Mouse (Mus musculus) liver, postnatal 0 days (tissue): ENCODE data around the gene Atxn1. TPM values are rescaled to one million over a fixed set of nuclear protein-coding genes. Genes with fewer than 3 reads are reported as not detected.
A peak's percentile ranks its signal among the peaks of the same experiment; 100 is the strongest.

Source experiments
- ATAC-seq: fragments of 200-750 bp; cut with Nextera tagmentation; 2 replicates; pipeline ENCODE4 v1.8.0; 2017; ENCODE audit warnings: mild to moderate bottlenecking, moderate library complexity
- DNase-seq: peaks from one replicate; pipeline ENCODE4 v3.0.0-alpha.2; 2016
- H3K27ac ChIP-seq: fragments of 300-500 bp; sonication (generic); 2 replicates; pipeline ENCODE4 v1.5.1; 2014; ENCODE audit warnings: antibody characterized with exemption, moderate library complexity, mild to moderate bottlenecking, low read depth
- H3K27me3 ChIP-seq: fragments of 300-500 bp; sonication (generic); 2 replicates; pipeline ENCODE4 v1.6.1; 2014; ENCODE audit warnings: low read length, control low read depth, mixed read lengths; ENCODE audit not compliant: insufficient read depth
- H3K36me3 ChIP-seq: fragments of 300-500 bp; sonication (generic); replicated peaks from 2 replicates; pipeline ENCODE4 v1.6.1; 2014; ENCODE audit warnings: mild to moderate bottlenecking, control low read depth, low read length, moderate library complexity, mixed read lengths; ENCODE audit not compliant: insufficient read depth
- H3K4me1 ChIP-seq: fragments of 300-500 bp; sonication (generic); 2 replicates; pipeline ENCODE4 v1.6.1; 2014; ENCODE audit warnings: antibody characterized with exemption, mild to moderate bottlenecking, control low read depth; ENCODE audit not compliant: insufficient read depth
- H3K4me2 ChIP-seq: fragments of 300-500 bp; sonication (generic); 2 replicates; pipeline ENCODE4 v1.6.1; 2014; ENCODE audit warnings: low read depth, mild to moderate bottlenecking, low read length, moderate library complexity, mixed read lengths
- H3K4me3 ChIP-seq: fragments of 300-500 bp; sonication (generic); 2 replicates; pipeline ENCODE4 v1.5.1; 2014; ENCODE audit warnings: low read depth, low read length
- H3K9ac ChIP-seq: fragments of 300-500 bp; sonication (generic); replicated peaks from 2 replicates; pipeline ENCODE4 v1.6.1; 2014; ENCODE audit warnings: mild to moderate bottlenecking, moderate library complexity
- H3K9me3 ChIP-seq: fragments of 300-500 bp; sonication (generic); 2 replicates; pipeline ENCODE4 v1.6.1; 2016; ENCODE audit warnings: mild to moderate bottlenecking, control low read depth, low read length, mixed read lengths
- CTCF ChIP-seq: sonication (generic); IDR thresholded peaks from 2 replicates; pipeline ENCODE4 v1.5.1; 2016; ENCODE audit warnings: antibody characterized with exemption, low read depth
- EP300 ChIP-seq: IDR thresholded peaks from 2 replicates; pipeline ENCODE4 v1.6.1; 2016; ENCODE audit warnings: antibody characterized with exemption, low read depth, mild to moderate bottlenecking
- WGBS: fragments of 180-500 bp; shearing (Covaris S2); extraction: QIAGEN DNeasy Blood & Tissue Kit; methylation state at CpG from one replicate; pipeline ENCODE4 v1.1.7; 2014; ENCODE audit not compliant: insufficient replicate concordance; 5-methylcytosine and 5-hydroxymethylcytosine counted together
- polyA plus RNA-seq: library from polyadenylated mRNA; unstranded; fragments of >200 nt; fragmentation: Nextera tagmentation; extraction: Ambion mirVana; gene quantifications from 2 replicates; pipeline ENCODE4 v1.2.1, GENCODE M21; 2015

Atxn1 gene
- polyA plus RNA-seq, 1 experiment from 2014 or later: 4.4 TPM

DNA sequence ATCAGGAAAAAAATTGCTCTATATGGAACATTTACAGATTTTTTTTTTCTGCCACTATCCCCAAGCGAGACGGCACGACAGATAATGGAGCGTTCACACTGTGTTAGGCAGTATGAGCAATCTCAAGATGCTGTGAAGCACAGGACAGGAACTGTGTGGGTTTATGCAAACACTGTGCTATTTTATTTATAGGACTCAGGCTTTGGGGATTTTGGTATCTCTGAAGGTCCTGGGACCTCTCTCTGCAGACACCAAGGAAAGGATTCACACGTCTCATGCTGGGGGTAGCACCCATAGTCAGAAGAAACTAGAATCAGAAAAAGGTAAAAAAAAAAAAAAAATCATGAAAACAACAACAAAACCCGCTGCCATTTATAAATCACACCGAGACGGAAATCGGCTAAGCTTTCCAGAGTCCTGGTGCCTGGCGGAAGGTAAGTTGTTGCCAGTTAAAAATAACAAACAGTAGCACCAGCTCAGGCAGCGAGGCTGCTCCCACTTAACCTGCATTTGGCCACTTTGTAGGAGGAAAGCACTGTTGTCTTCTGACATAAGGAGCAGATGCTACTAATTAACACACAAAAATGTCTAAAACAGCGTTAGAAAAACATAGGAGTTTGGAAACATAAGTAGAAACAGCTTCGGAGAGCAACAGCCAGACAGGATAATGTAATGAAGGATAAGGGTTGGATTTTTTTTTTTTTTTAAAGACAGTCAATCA is 102.8 kb downstream of the Atxn1 start:
- ATAC-seq: no peak
- 80% methylated on average over 13 of the region's 13 CpGs for whole genome bisulfite sequencing
- no peaks in the 10 kb centered on the region for H3K9me3 ChIP-seq

DNA sequence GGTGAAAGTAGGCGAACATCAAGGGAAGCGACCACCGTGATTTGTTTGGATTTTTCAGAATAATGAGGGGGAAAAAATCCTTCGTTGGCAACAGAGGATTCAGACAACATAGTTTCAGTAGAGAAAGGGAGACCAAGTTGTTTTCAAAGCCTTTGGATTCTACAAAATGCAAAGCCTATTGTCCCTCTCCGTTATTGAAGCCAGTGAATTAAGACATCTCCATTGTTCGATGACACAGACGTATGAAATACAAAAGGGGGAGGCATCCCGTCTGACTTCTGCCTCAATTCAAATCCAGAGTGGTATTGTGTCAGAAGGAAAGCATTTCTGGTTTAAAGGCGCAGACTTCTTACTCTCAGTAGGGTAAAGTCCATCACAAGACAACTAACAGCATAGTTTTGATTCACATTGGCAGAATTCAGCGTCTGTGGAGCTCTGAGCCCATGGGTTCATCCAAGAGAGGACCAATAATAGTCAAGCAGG is 103.7 kb downstream of the Atxn1 start:
- no peak overlapping the region for H3K9ac ChIP-seq
- no peaks in the 10 kb centered on the region for H3K9me3 ChIP-seq
- H3K27ac ChIP-seq: no peak overlapping the region
- no peaks in the 10 kb centered on the region for H3K36me3 ChIP-seq
- H3K4me1 ChIP-seq: peaks cover 9% of the 10 kb centered on the region
- 85% methylated on average over 10 of the region's 10 CpGs for WGBS
- no peak for TF ChIP-seq EP300
- TF ChIP-seq CTCF: no peak
- DNase-seq: no peak
- no peaks in the 10 kb centered on the region for H3K27me3 ChIP-seq
- no peak overlapping the region for H3K4me2 ChIP-seq
- no peak for ATAC-seq
- H3K4me3 ChIP-seq: no peak overlapping the region

More for the DNA sequence above, 102.8 kb downstream of the Atxn1 start:
- H3K4me3 ChIP-seq: no peak overlapping the region
- no peak for DNase-seq
- H3K4me2 ChIP-seq: no peak overlapping the region
- H3K36me3 ChIP-seq: no peaks in the 10 kb centered on the region
- H3K4me1 ChIP-seq: peaks cover 9% of the 10 kb centered on the region
- no peak overlapping the region for H3K9ac ChIP-seq
- no peaks in the 10 kb centered on the region for H3K27me3 ChIP-seq
- TF ChIP-seq EP300 (no peak), CTCF (no peak)
- no peak overlapping the region for H3K27ac ChIP-seq

DNA sequence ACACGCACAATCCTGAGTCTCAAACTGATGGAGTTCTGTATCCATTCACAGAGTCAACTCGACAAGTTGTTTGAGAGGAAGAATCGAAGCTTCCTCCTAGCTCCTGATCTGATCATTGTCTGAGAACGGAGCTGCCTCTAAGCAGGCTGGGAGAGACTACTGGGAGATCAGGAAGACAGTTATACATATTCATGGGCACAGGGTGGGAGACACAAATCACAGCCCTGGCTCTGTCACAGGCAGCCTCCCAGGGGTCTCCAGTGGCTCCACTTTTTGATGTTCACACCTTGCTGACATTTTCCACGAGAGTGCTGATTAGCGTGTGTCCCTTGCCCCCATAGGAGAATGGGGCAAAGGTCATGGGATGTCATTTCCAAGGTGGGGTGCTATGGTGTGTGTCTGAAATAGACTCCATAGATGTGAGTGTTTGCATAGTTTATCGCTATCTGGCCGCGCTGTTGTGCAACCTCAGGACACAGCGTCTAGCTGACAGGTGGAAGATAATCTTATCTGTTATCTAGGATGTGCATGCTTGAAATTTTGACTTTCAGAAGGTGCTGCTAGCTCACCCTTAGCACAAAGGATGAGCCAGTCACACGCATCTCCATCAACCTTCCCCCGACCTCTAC is 105.6 kb downstream of the Atxn1 start:
- no peak for DNase-seq
- Histone ChIP-seq H3K36me3 (no peaks in the 10 kb centered on the region), H3K27me3 (no peaks in the 10 kb centered on the region), H3K4me3 (no peak overlapping the region), H3K4me1 (peaks cover 15% of the 10 kb centered on the region), H3K9me3 (no peaks in the 10 kb centered on the region), H3K27ac (0 out of 2 replicates have a peak overlapping the region, but pooled peaks have one; percentile 39), H3K9ac (no peak overlapping the region), H3K4me2 (no peak overlapping the region)
- peak; percentile 59 for ATAC-seq
- WGBS: 50% methylated on average over 12 of the region's 12 CpGs
- TF ChIP-seq CTCF: no peak
- TF ChIP-seq EP300: peak; percentile 47

DNA sequence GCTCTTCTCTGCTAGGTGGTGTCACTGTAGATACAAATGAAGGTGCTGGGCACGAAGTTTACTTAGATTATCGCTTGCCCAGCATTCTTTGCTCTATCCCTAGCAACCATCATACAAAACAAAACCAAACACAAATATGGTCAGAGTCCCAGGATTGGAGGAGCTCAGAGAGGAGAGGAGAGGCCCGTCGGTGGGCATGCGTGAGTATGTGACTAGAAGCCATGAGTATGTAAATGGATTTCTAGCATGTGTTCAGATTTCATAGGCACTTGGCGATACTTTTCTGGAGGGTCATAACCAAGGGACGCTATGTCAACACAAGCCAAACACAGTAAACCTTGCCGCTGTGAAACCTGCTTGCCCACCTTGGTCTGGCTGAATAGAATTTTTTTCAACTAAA is 107.4 kb downstream of the Atxn1 start:
- H3K36me3 ChIP-seq: no peaks in the 10 kb centered on the region
- TF ChIP-seq EP300: no peak
- no peak for TF ChIP-seq CTCF
- 92% methylated on average over 8 of the region's 8 CpGs for WGBS
- H3K4me3 ChIP-seq: no peak overlapping the region
- ATAC-seq: no peak
- peaks cover 24% of the 10 kb centered on the region for H3K4me1 ChIP-seq
- H3K9me3 ChIP-seq: no peaks in the 10 kb centered on the region
- H3K9ac ChIP-seq: no peak overlapping the region
- no peak overlapping the region for H3K27ac ChIP-seq
- no peak overlapping the region for H3K4me2 ChIP-seq
- no peak for DNase-seq
- H3K27me3 ChIP-seq: no peaks in the 10 kb centered on the region

DNA sequence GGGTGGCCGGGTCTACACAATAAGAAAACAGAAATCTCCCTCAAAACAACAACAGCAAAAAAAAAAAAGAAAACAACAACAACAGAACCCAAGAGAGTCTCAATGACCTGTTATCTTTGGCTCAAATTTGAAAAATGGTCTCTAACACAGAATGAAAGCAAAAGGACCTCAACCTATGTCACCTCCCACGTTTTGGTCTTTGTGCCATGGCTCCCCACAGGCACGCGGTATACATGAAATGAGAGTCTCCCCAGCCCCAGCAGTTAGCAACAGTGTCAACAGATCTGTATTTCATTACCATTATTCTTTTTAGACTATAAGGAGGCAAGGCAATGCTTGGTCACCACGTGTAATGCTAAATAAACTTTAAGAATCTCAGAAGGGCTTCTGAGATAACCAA is 110.3 kb downstream of the Atxn1 start:
- WGBS: 85% methylated on average over 5 of the region's 5 CpGs
- H3K36me3 ChIP-seq: no peaks in the 10 kb centered on the region; the same call in 1 of the 2 replicates
- no peaks in the 10 kb centered on the region for H3K27me3 ChIP-seq
- DNase-seq (no peak), ATAC-seq (no peak)
- peaks cover 45% of the 10 kb centered on the region for H3K4me1 ChIP-seq
- no peak overlapping the region for H3K4me3 ChIP-seq
- H3K27ac ChIP-seq: no peak overlapping the region
- no peak overlapping the region for H3K4me2 ChIP-seq
- TF ChIP-seq EP300 (no peak), CTCF (no peak)
- H3K9ac ChIP-seq: no peak overlapping the region
- H3K9me3 ChIP-seq: no peaks in the 10 kb centered on the region

DNA sequence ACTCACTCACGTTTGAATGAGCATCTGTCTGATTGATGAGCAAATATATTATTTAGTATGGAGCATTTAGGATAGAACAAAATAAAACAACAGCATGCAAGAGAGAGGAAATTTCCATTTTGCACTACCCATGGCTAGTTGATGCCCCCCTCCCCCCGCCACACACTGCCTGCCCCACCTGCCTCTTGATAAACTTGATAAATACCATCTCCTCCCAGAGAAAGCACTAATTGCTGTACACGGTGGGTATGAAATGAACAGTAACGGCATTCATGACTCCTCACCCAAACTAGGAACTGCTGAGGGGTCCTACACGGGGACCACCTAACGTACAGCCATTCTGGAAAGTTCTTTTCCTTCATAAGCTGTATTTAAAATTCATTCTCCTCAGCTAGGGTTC is 111.1 kb downstream of the Atxn1 start:
- no peak for ATAC-seq
- 69% methylated on average over 6 of the region's 6 CpGs for WGBS
- no peak for TF ChIP-seq CTCF
- no peak for TF ChIP-seq EP300
- Histone ChIP-seq H3K36me3 (no peaks in the 10 kb centered on the region; the same call in 1 of the 2 replicates), H3K4me3 (no peak overlapping the region), H3K27ac (no peak overlapping the region), H3K4me1 (peaks cover 42% of the 10 kb centered on the region), H3K4me2 (no peak overlapping the region), H3K9ac (no peak overlapping the region), H3K9me3 (no peaks in the 10 kb centered on the region), H3K27me3 (no peaks in the 10 kb centered on the region)
- DNase-seq: no peak
